Mouse (Mus musculus) hindbrain, embryonic 10.5 days (tissue): ENCODE measurements around the gene Ptprm. TPM values are rescaled to one million over a fixed set of nuclear protein-coding genes. Genes with fewer than 3 reads are reported as not detected.

Experiments
- DNase-seq: peaks from one replicate; pipeline ENCODE4 v3.0.0-alpha.2; 2017; ENCODE audit warnings: low spot score
- H3K27ac ChIP-seq: fragments of 300-500 bp; sonication (generic); 2 replicates; pipeline ENCODE4 v1.5.1; 2016; ENCODE audit warnings: mild to moderate bottlenecking, moderate library complexity
- H3K27me3 ChIP-seq: fragments of 300-500 bp; sonication (generic); 2 replicates; pipeline ENCODE4 v1.6.1; 2016; ENCODE audit warnings: mild to moderate bottlenecking; ENCODE audit not compliant: poor library complexity, insufficient read depth, severe bottlenecking
- H3K36me3 ChIP-seq: fragments of 300-500 bp; sonication (generic); 2 replicates; pipeline ENCODE4 v1.6.1; 2016; ENCODE audit warnings: mild to moderate bottlenecking, moderate library complexity
- H3K4me1 ChIP-seq: fragments of 300-500 bp; sonication (generic); replicated peaks from 2 replicates; pipeline ENCODE4 v1.6.1; 2016; ENCODE audit warnings: mild to moderate bottlenecking
- H3K4me3 ChIP-seq: fragments of 300-500 bp; sonication (generic); 2 replicates; pipeline ENCODE4 v1.5.1; 2016; ENCODE audit warnings: mild to moderate bottlenecking, moderate library complexity
- H3K9me3 ChIP-seq: fragments of 300-500 bp; sonication (generic); 2 replicates; pipeline ENCODE4 v1.6.1; 2016; ENCODE audit warnings: mild to moderate bottlenecking, moderate library complexity
- WGBS: fragments of 180-500 bp; shearing (Covaris S2); methylation state at CpG from one replicate; pipeline ENCODE4 v1.1.7; 2016; 5-methylcytosine and 5-hydroxymethylcytosine counted together
- polyA plus RNA-seq: library from polyadenylated mRNA; unstranded; fragments of >200 nt; fragmentation: Nextera tagmentation; extraction: Ambion mirVana; gene quantifications from 2 replicates; pipeline ENCODE4 v1.2.1, GENCODE M21; 2016

Gene Ptprm
- polyA plus RNA-seq, 1 experiment from 2014 or later: 8.1 TPM

GRCm38 (mm10) chr17:66769365-66770363, 584.6 kb downstream of the Ptprm start:
- Histone ChIP-seq H3K4me3 (no peak overlapping the region), H3K4me1 (peaks cover 13% of the 10 kb centered on the region), H3K27me3 (no peaks in the 10 kb centered on the region; the same call in 1 of the 2 replicates), H3K9me3 (no peaks in the 10 kb centered on the region), H3K36me3 (no peaks in the 10 kb centered on the region), H3K27ac (no peak overlapping the region)
- DNase-seq: no peak
- 86% methylated on average over 14 of the region's 14 CpGs for WGBS

- Histone ChIP-seq H3K4me1 (peaks cover 13% of the 10 kb centered on the region), H3K9me3 (no peaks in the 10 kb centered on the region), H3K4me3 (no peak overlapping the region), H3K36me3 (no peaks in the 10 kb centered on the region), H3K27ac (0 out of 2 replicates have a peak overlapping the region, but pooled peaks have one; percentile 5), H3K27me3 (no peaks in the 10 kb centered on the region; the same call in 1 of the 2 replicates)
- WGBS: 54% methylated on average over 11 of the region's 11 CpGs
- DNase-seq: no peak
Observed at GRCm38 (mm10) chr17:66768689-66769275, 585.5 kb downstream of the Ptprm start.

GRCm38 (mm10) chr17:66766166-66766565, 588.1 kb downstream of the Ptprm start:
- H3K36me3 ChIP-seq: no peaks in the 10 kb centered on the region
- H3K4me1 ChIP-seq: peaks cover 33% of the 10 kb centered on the region
- no peak overlapping the region for H3K27ac ChIP-seq
- no peaks in the 10 kb centered on the region; the same call in 1 of the 2 replicates for H3K27me3 ChIP-seq
- 91% methylated on average over 6 of the region's 6 CpGs for WGBS
- H3K9me3 ChIP-seq: no peaks in the 10 kb centered on the region
- DNase-seq: no peak
- H3K4me3 ChIP-seq: no peak overlapping the region

- Histone ChIP-seq H3K4me3 (no peak overlapping the region), H3K4me1 (peaks cover 31% of the 10 kb centered on the region), H3K9me3 (no peaks in the 10 kb centered on the region), H3K27me3 (no peaks in the 10 kb centered on the region), H3K27ac (no peak overlapping the region), H3K36me3 (no peaks in the 10 kb centered on the region)
- WGBS: 67% methylated on average over 2 of the region's 2 CpGs
- no peak for DNase-seq
Observed at GRCm38 (mm10) chr17:66764435-66764834, 589.8 kb downstream of the Ptprm start.

GRCm38 (mm10) chr17:66762716-66763115, 591.5 kb downstream of the Ptprm start:
- H3K27ac ChIP-seq: no peak overlapping the region
- no peaks in the 10 kb centered on the region for H3K27me3 ChIP-seq
- no peaks in the 10 kb centered on the region for H3K9me3 ChIP-seq
- no peaks in the 10 kb centered on the region for H3K36me3 ChIP-seq
- no peak overlapping the region for H3K4me3 ChIP-seq
- no peak for DNase-seq
- peaks cover 22% of the 10 kb centered on the region for H3K4me1 ChIP-seq
- 88% methylated on average over 10 of the region's 10 CpGs for WGBS

GRCm38 (mm10) chr17:66761326-66762296, 592.6 kb downstream of the Ptprm start:
- Histone ChIP-seq H3K4me3 (no peak overlapping the region), H3K27me3 (no peaks in the 10 kb centered on the region), H3K4me1 (peaks cover 30% of the 10 kb centered on the region), H3K9me3 (no peaks in the 10 kb centered on the region), H3K36me3 (no peaks in the 10 kb centered on the region), H3K27ac (peak overlapping the region; percentile 51)
- DNase-seq: no peak
- WGBS: 57% methylated on average over 26 of the region's 26 CpGs

- H3K4me3 ChIP-seq: no peak overlapping the region
- H3K9me3 ChIP-seq: no peaks in the 10 kb centered on the region
- no peak overlapping the region for H3K27ac ChIP-seq
- H3K36me3 ChIP-seq: no peaks in the 10 kb centered on the region
- peaks cover 29% of the 10 kb centered on the region for H3K4me1 ChIP-seq
- WGBS: 67% methylated on average over 10 of the region's 10 CpGs
- no peak for DNase-seq
- H3K27me3 ChIP-seq: no peaks in the 10 kb centered on the region
Observed at GRCm38 (mm10) chr17:66757025-66757511, 597.2 kb downstream of the Ptprm start.

GRCm38 (mm10) chr17:66756500-66756899, 597.8 kb downstream of the Ptprm start:
- H3K27me3 ChIP-seq: no peaks in the 10 kb centered on the region
- peaks cover 23% of the 10 kb centered on the region for H3K4me1 ChIP-seq
- H3K9me3 ChIP-seq: no peaks in the 10 kb centered on the region
- H3K36me3 ChIP-seq: no peaks in the 10 kb centered on the region
- 81% methylated on average over 9 of the region's 9 CpGs for WGBS
- no peak overlapping the region for H3K27ac ChIP-seq
- no peak for DNase-seq
- no peak overlapping the region for H3K4me3 ChIP-seq

GRCm38 (mm10) chr17:66755191-66755654, 599.0 kb downstream of the Ptprm start:
- H3K9me3 ChIP-seq: no peaks in the 10 kb centered on the region
- 20% methylated on average over 3 of the region's 3 CpGs for WGBS
- DNase-seq: peak; percentile 73
- H3K27me3 ChIP-seq: no peaks in the 10 kb centered on the region
- H3K36me3 ChIP-seq: no peaks in the 10 kb centered on the region
- H3K27ac ChIP-seq: no peak overlapping the region
- 0 out of 2 replicates have a peak, but pooled peaks cover 18% of the 10 kb centered on the region for H3K4me1 ChIP-seq
- no peak overlapping the region for H3K4me3 ChIP-seq

GRCm38 (mm10) chr17:66754208-66754865, 599.9 kb downstream of the Ptprm start:
- 71% methylated on average over 9 of the region's 9 CpGs for WGBS
- Histone ChIP-seq H3K27ac (no peak overlapping the region), H3K4me1 (0 out of 2 replicates have a peak, but pooled peaks cover 18% of the 10 kb centered on the region)

GRCm38 (mm10) chr17:66751746-66752145, 602.5 kb downstream of the Ptprm start:
- Histone ChIP-seq H3K4me1 (0 out of 2 replicates have a peak, but pooled peaks cover 11% of the 10 kb centered on the region), H3K27ac (no peak overlapping the region), H3K9me3 (no peaks in the 10 kb centered on the region), H3K36me3 (no peaks in the 10 kb centered on the region), H3K27me3 (no peaks in the 10 kb centered on the region), H3K4me3 (no peak overlapping the region)
- 87% methylated on average over 8 of the region's 8 CpGs for WGBS
- no peak for DNase-seq

More at GRCm38 (mm10) chr17:66754208-66754865, 599.9 kb downstream of the Ptprm start:
- Histone ChIP-seq H3K36me3 (no peaks in the 10 kb centered on the region), H3K9me3 (no peaks in the 10 kb centered on the region), H3K4me3 (no peak overlapping the region), H3K27me3 (no peaks in the 10 kb centered on the region)
- DNase-seq: no peak
